Mouse (Mus musculus): ENCODE measurements around the gene Grid2ip.

DNA sequence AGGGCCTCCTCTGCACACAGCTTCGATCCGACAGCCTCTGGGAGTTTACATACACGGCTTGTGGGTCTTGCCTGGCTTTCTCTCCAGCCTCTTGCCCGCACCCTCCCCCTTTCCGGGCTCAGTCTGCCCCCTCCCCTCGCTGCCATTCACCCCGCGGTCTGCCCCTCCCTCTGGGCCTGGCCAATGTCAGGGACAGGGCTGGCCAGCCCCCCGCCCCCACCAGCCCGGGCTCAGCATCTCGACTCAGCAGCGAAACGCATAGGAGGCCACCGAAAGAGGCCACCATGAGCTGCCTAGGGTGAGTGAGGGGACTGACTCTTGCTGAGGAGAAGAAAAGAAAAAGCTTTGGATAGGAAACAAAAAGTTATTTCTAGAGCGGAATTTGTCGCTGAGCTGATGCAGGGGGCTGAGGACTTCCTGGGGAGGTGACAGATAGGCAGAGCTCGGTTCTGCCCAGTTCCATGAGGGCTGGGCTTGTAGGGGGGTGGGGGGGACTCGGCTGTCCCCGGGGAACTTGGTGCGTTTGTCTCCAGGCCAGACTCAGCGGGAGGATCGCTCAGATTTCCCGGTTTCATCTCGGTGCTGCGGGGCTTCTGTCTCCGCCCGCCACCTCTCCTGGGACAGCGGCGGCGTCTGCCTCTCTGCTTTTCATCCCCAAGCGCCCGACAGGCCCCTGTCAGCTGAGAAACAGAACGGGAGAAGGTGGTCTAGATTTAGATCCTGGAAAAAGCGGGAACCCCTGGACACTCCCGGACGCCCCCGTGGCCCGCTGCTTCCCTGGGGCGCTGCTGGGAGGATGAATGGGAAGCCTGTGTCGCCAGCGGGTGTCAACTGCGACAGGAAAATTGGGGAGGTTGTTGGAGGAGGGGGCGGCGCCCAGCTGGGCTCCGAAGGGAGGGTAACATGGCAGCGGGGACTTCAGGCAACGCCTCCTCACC is 6.8 kb downstream of the Grid2ip start:
- TF ChIP-seq CTCF (IDR thresholded peaks at IDR 0.05; ENCODE audit: borderline replicate concordance, insufficient read depth, low read depth, low read length): no peak
- no peak for TF ChIP-seq POLR2A (IDR thresholded peaks at IDR 0.05; ENCODE audit: borderline replicate concordance, insufficient read depth, low read length)

Data from cerebellum, adult 2 months (tissue).